Mouse (Mus musculus): ENCODE data around the gene Haus3. TPM values are rescaled to one million over a fixed set of nuclear protein-coding genes. Genes with fewer than 3 reads are reported as not detected.

The Haus3 gene
- polyA plus RNA-seq, 1 experiment from 2014 or later = 30.8 TPM

DNA sequence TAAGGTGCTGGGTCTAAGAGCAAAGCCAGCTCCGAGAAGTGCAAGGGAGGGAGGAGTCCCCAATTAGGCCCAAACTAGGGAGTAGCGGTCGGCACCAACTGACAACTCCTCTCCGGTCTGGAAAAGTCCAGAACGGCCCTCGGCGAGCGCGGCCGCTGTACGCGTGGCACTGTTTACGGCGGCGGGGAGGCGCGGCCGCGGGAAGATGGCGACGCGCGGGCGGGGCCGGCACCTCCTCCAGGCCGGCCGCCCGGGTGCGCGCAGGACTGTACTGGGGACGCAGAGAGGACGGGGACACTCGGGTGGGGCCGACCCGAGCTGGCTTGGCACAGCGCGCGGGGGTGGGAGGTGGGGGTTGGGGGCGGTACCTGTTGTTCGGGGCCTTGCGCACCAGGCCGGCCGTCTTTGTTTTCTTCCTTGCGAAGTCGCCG lies 17.6 kb upstream of the Haus3 start:
- peak overlapping the region; percentile 93 for H3K4me3 ChIP-seq
- H3K9ac ChIP-seq = peak overlapping the region; percentile 91
- H3K4me1 ChIP-seq (replicated peaks) = peaks cover 77% of the 10 kb centered on the region
- peaks cover 7% of the 10 kb centered on the region; the same call in 1 of the 2 replicates for H3K36me3 ChIP-seq
- H3K27me3 ChIP-seq (replicated peaks) = no peaks in the 10 kb centered on the region
- H3K9me3 ChIP-seq (replicated peaks) = no peaks in the 10 kb centered on the region
- H3K4me2 ChIP-seq = peak overlapping the region; percentile 79
- WGBS = under 1% methylated on average over 46 of the region's 46 CpGs
- H3K27ac ChIP-seq (ENCODE audit: poor library complexity, severe bottlenecking) = peak overlapping the region; percentile 86
- peak; percentile 41; the same call in 1 of the 2 replicates for ATAC-seq (ENCODE audit: insufficient number of reproducible peaks, low FRiP score)

DNA sequence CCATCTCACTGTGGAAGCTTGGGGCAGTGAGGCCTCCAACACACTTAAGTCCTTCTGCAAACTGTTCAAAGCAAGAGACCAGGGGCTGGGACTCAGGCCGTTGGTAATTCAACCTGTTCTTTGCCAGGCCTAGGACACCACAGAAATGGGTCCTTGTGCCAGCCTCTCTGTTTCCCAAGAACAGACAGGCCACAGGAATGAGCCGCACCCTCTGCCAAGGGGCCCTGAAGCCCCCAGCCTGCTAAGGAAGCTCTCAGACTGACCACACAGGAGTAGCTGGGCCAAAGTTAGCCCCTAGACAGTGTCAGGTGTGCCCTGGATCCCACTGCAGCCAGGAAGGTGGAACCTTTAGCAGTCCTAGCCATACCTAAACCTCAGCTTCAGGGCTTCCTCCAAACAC lies 17.1 kb upstream of the Haus3 start:
- Histone ChIP-seq H3K9ac (peak overlapping the region; percentile 91), H3K36me3 (peaks cover 11% of the 10 kb centered on the region; the same call in 1 of the 2 replicates), H3K4me1 (replicated peaks) (peaks cover 74% of the 10 kb centered on the region), H3K4me2 (peak overlapping the region; percentile 79), H3K4me3 (peak overlapping the region; percentile 93), H3K9me3 (replicated peaks) (no peaks in the 10 kb centered on the region), H3K27ac (ENCODE audit: poor library complexity, severe bottlenecking) (0 out of 2 replicates have a peak overlapping the region, but pooled peaks have one; percentile 86), H3K27me3 (replicated peaks) (no peaks in the 10 kb centered on the region)
- 54% methylated on average over 2 of the region's 2 CpGs for WGBS
- ATAC-seq (ENCODE audit: insufficient number of reproducible peaks, low FRiP score) = no peak

DNA sequence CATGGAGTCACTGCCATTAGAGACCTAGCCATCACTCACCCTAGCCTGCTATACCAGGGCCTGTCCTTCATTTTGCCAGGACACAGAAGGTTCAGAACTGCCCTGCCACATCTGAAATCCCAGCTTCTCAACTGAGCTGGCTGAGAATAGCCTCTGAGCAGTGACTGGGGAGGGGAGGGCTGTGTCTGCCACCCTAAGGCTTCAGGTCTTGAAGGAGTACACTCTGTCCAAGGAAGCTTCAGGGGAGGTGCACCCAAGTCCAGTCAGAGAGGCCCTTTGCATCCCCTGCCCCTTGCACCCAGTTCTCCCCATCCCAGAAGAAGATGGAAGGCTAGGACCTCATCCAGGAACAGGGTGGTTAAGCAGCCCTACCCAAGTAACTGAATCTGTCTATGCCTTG lies 16.5 kb upstream of the Haus3 start:
- Histone ChIP-seq H3K36me3 (peaks cover 14% of the 10 kb centered on the region; the same call in 1 of the 2 replicates), H3K4me1 (replicated peaks) (peaks cover 70% of the 10 kb centered on the region), H3K9ac (peak overlapping the region; percentile 91; the same call in 1 of the 2 replicates), H3K4me3 (peak overlapping the region; percentile 93), H3K27ac (ENCODE audit: poor library complexity, severe bottlenecking) (no peak overlapping the region), H3K4me2 (peak overlapping the region; percentile 79), H3K9me3 (replicated peaks) (no peaks in the 10 kb centered on the region), H3K27me3 (replicated peaks) (no peaks in the 10 kb centered on the region)
- no peak for ATAC-seq (ENCODE audit: insufficient number of reproducible peaks, low FRiP score)

DNA sequence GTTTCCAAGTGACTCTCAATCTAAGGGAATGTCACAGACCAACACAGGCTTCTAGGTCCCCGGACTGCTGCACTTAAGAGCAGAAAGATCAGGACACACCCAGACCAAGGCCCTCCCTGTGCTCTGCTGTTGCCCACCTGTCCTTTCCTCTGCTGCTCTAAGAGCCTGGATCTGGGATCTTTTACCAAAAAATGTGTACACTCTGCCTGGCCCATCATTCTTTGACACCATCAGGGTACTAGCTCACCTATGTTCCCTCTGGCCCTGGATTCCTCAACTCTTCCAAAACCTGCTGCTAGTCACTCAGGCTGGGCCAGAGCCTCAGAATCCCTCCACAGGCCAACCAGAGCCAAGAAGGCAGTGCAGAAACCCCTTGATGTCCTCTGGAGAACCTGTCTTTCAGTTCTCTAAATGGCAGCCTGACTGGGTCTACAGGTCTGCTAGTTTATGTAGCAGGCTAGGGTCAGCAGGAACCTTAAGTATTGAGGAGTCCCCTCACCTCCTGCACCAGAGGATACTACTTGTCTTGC lies 15.8 kb upstream of the Haus3 start:
- H3K9ac ChIP-seq = peak overlapping the region; percentile 91
- peaks cover 17% of the 10 kb centered on the region for H3K36me3 ChIP-seq
- H3K4me1 ChIP-seq (replicated peaks) = peaks cover 66% of the 10 kb centered on the region
- ATAC-seq (ENCODE audit: insufficient number of reproducible peaks, low FRiP score) = no peak
- H3K27me3 ChIP-seq (replicated peaks) = no peaks in the 10 kb centered on the region
- peak overlapping the region; percentile 79 for H3K4me2 ChIP-seq
- no peak overlapping the region for H3K4me3 ChIP-seq
- no peak overlapping the region for H3K27ac ChIP-seq (ENCODE audit: poor library complexity, severe bottlenecking)
- WGBS = 85% methylated on average over 1 of the region's 1 CpGs
- H3K9me3 ChIP-seq (replicated peaks) = no peaks in the 10 kb centered on the region

DNA sequence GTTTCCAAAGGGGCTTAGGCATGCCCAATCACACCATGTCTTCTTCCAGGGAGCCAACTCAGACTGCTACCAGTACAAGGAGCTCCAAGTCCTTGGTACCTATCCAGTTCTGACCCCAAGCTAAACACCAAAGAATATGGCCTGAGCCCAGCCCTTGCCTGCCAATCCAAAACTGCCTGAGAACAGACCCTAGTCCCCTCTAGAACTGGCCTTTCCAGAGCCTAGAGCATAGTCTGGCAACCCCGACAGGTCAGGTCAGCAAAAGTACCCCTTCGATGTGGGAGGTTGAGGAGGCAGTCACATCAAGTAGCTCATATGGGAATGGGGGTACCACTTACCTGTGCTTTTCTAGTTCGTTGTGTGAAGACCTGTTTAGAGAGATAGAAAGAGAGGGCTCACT lies 14.6 kb upstream of the Haus3 start:
- H3K9ac ChIP-seq = no peak overlapping the region
- H3K4me3 ChIP-seq = no peak overlapping the region
- H3K4me2 ChIP-seq = no peak overlapping the region
- no peaks in the 10 kb centered on the region for H3K9me3 ChIP-seq (replicated peaks)
- peaks cover 57% of the 10 kb centered on the region for H3K4me1 ChIP-seq (replicated peaks)
- H3K27me3 ChIP-seq (replicated peaks) = no peaks in the 10 kb centered on the region
- H3K36me3 ChIP-seq = peaks cover 24% of the 10 kb centered on the region
- WGBS = 85% methylated on average over 3 of the region's 3 CpGs
- H3K27ac ChIP-seq (ENCODE audit: poor library complexity, severe bottlenecking) = peak overlapping the region; percentile 73; the same call in 1 of the 2 replicates
- no peak for ATAC-seq (ENCODE audit: insufficient number of reproducible peaks, low FRiP score)

DNA sequence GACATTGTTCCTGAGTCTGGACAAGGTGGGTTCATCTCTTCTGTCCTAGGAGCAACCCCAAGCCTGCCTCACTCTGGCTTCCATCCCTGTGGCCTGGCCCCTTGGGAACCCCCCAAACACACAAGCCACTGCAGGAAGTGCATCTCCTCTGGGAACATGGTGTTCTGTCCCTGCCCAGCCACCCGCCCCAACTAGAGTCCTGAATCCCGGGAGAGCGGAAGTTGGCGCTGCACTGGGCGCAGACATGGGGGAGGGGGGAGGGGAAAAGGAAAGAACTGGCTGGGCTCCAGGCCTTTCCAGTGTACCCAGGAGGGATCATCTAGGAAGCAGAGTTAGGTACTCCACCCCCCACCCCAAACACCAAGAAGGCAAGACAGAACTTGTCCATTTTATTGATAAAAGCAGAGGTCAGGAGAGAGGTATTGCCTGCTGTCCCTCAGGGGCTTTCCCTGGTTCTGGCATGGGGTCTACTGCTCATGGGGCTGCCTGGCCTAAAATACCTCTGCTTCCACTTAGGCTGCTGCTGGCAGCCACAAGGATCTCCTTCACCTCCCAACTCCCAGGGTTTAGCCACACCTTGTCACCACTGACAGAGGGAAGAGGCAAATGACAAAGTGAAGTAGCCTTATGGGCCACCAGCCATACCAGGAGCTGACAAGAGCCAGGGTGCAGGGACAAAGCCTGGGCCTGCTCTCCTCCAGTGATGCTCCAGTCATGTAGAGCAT lies 14.0 kb upstream of the Haus3 start:
- H3K27me3 ChIP-seq (replicated peaks) = no peaks in the 10 kb centered on the region
- H3K9me3 ChIP-seq (replicated peaks) = no peaks in the 10 kb centered on the region
- no peak overlapping the region for H3K4me3 ChIP-seq
- peaks cover 30% of the 10 kb centered on the region for H3K36me3 ChIP-seq
- peaks cover 50% of the 10 kb centered on the region for H3K4me1 ChIP-seq (replicated peaks)
- no peak for ATAC-seq (ENCODE audit: insufficient number of reproducible peaks, low FRiP score)
- H3K27ac ChIP-seq (ENCODE audit: poor library complexity, severe bottlenecking) = peak overlapping the region; percentile 73
- 51% methylated on average over 5 of the region's 5 CpGs for WGBS
- peak overlapping the region; percentile 35 for H3K4me2 ChIP-seq
- H3K9ac ChIP-seq = no peak overlapping the region

DNA sequence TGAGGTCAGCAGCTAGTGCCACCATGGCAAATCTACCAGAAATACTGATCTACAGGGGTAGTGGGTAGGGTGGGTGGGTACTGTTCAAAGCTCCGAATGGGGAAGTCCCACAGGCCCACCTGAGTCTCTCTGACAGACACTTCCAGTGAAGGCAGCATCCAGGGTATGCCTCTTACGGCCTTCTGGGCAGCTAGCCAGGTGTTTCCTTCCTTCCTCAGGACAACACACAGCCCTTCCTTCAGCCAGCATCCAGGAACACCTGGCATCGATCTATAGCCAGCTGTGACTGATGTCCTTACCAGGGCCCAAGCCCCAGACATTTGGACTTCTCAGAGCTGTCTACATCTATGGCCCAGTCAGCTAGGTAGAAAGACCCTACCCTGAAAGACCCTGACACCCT lies 13.2 kb upstream of the Haus3 start:
- Histone ChIP-seq H3K27ac (ENCODE audit: poor library complexity, severe bottlenecking) (no peak overlapping the region), H3K36me3 (peaks cover 39% of the 10 kb centered on the region), H3K27me3 (replicated peaks) (no peaks in the 10 kb centered on the region), H3K9me3 (replicated peaks) (no peaks in the 10 kb centered on the region), H3K4me3 (no peak overlapping the region), H3K4me1 (replicated peaks) (peaks cover 49% of the 10 kb centered on the region), H3K9ac (no peak overlapping the region), H3K4me2 (no peak overlapping the region)
- 74% methylated on average over 3 of the region's 3 CpGs for WGBS
- no peak for ATAC-seq (ENCODE audit: insufficient number of reproducible peaks, low FRiP score)

DNA sequence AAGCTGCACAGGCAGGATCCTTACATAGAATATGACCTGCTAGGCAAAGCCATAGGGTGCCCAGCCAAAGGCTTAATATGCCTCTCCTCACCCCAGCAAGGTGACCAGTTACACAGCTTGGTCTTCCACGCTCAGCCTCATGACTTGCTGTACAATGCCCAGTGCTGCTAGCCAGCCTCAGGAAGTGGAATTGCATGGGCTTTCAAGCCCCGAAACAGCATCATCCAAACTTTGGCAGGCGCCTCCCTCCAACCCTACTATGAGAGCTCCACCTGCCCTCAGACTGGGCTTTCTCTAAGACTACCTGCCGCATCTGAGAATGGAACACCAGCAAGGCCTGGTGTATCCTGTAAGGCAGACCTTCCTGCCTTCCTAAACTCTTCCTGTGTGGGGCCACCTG lies 8.5 kb upstream of the Haus3 start:
- peaks cover 84% of the 10 kb centered on the region for H3K36me3 ChIP-seq

DNA sequence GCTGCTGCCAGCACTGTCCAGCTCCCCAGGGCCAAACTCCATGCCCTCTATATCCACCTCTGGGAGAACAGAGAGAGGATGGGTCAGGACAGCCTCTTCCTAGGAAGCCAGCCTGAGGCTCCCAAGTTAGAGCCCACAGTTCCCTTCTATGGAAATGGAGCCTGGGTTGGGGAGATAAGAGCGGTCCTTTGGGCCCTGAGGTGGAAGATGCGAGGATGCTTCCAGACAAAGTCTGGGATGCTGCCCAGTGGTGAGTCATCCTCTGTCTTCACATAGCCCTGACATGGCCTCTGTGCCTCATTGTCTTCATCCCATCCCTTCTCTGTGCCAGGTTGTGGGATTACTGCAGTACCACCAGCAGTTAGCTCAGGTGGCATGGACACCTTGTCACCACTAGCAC lies 7.8 kb upstream of the Haus3 start:
- no peak overlapping the region for H3K4me2 ChIP-seq
- no peak overlapping the region for H3K27ac ChIP-seq (ENCODE audit: poor library complexity, severe bottlenecking)
- peaks cover 3% of the 10 kb centered on the region; the same call in 1 of the 2 replicates for H3K4me1 ChIP-seq (replicated peaks)
- H3K27me3 ChIP-seq (replicated peaks) = no peaks in the 10 kb centered on the region
- no peak for ATAC-seq (ENCODE audit: insufficient number of reproducible peaks, low FRiP score)
- WGBS = 89% methylated on average over 2 of the region's 2 CpGs
- H3K36me3 ChIP-seq = peaks cover 78% of the 10 kb centered on the region
- no peak overlapping the region for H3K9ac ChIP-seq
- H3K9me3 ChIP-seq (replicated peaks) = no peaks in the 10 kb centered on the region
- H3K4me3 ChIP-seq = no peak overlapping the region

More for the DNA sequence above, 8.5 kb upstream of the Haus3 start:
- Histone ChIP-seq H3K27ac (ENCODE audit: poor library complexity, severe bottlenecking) (no peak overlapping the region), H3K9ac (no peak overlapping the region), H3K4me1 (replicated peaks) (peaks cover 10% of the 10 kb centered on the region), H3K9me3 (replicated peaks) (no peaks in the 10 kb centered on the region), H3K4me2 (no peak overlapping the region), H3K27me3 (replicated peaks) (no peaks in the 10 kb centered on the region), H3K4me3 (no peak overlapping the region)
- WGBS = 87% methylated on average over 4 of the region's 4 CpGs
- ATAC-seq (ENCODE audit: insufficient number of reproducible peaks, low FRiP score) = no peak

DNA sequence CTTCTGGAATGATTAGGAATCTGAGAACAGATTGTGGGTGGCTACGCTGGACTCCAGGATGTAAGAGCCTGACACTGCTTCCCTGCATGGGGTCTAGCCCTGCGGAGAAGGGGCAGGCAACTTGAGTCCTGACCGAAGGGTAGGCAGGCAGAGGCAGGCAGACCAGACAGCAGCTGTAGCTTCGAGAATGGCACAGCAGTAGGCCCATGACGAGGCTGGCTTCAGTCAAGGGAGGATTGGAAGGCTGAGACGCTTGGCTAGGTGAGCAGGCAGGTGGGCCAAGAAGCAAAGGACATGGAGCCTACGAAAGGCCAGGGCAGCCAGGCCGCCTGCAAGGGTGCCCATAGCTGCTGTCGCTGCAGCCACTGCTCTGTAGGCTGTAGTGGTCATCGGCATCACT lies 7.4 kb upstream of the Haus3 start:
- H3K4me1 ChIP-seq (replicated peaks) = no peaks in the 10 kb centered on the region
- H3K27ac ChIP-seq (ENCODE audit: poor library complexity, severe bottlenecking) = no peak overlapping the region
- WGBS = 76% methylated on average over 10 of the region's 10 CpGs
- no peak overlapping the region for H3K9ac ChIP-seq
- no peak overlapping the region for H3K4me3 ChIP-seq
- peaks cover 76% of the 10 kb centered on the region for H3K36me3 ChIP-seq
- no peaks in the 10 kb centered on the region for H3K27me3 ChIP-seq (replicated peaks)
- ATAC-seq (ENCODE audit: insufficient number of reproducible peaks, low FRiP score) = no peak
- H3K9me3 ChIP-seq (replicated peaks) = no peaks in the 10 kb centered on the region
- no peak overlapping the region for H3K4me2 ChIP-seq

DNA sequence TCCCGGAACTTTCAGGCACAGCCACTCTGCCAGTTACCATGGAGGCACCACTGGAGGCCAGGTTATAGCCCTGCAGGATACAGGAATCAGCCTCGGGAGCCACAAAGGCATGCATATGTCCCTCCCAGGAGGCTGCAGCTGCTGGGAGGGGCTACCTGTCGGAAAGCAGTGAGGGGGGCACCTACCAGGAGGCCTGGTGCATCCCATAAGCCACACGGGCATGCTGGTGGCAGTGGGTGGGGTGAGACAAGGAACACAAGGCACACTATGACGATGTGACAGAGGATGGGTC lies 6.0 kb upstream of the Haus3 start:
- Histone ChIP-seq H3K36me3 (peaks cover 72% of the 10 kb centered on the region), H3K4me3 (no peak overlapping the region), H3K9ac (no peak overlapping the region), H3K4me2 (no peak overlapping the region), H3K4me1 (replicated peaks) (no peaks in the 10 kb centered on the region), H3K27me3 (replicated peaks) (no peaks in the 10 kb centered on the region), H3K9me3 (replicated peaks) (no peaks in the 10 kb centered on the region), H3K27ac (ENCODE audit: poor library complexity, severe bottlenecking) (no peak overlapping the region)
- WGBS = 35% methylated on average over 5 of the region's 5 CpGs
- ATAC-seq (ENCODE audit: insufficient number of reproducible peaks, low FRiP score) = no peak
